Mouse (Mus musculus): ENCODE data around the gene Cwc25.

DNA sequence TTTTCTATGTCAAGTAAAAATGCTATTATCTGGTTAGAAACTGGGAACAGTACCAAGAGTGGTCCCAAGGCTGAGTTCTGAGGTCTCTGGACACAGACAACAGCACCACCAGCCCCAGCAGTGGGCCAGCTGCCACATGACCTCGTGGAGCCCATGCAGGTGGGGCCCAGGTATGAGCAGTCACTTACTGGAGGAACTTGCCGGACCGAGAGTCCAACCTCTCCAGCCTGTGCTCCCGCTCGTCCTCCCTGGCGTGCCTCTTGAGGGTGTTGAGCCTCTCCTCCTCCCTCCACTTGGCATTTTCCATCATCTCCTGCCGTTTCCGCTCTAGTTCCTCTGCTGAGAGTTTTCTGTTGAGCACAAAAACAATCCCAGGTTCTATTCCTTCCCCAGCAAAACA is 18.6 kb downstream of the Cwc25 start:
- TF ChIP-seq TAL1 (IDR thresholded peaks at IDR 0.05; ENCODE audit: low read length), result no peak
- no peak for TF ChIP-seq GATA1 (IDR thresholded peaks at IDR 0.05; ENCODE audit: low read length)

All from erythroblast, embryonic 14.5 days (primary cell).